Mouse (Mus musculus) hindbrain, embryonic 16.5 days (tissue): ENCODE results near the gene Aftph. TPM values are rescaled to one million over a fixed set of nuclear protein-coding genes. Genes with fewer than 3 reads are reported as not detected.
"Not testable (repeated sequence)": the region's sequence is repeated elsewhere in the genome, so short reads cannot be mapped to it uniquely, and the experiment has no call there.

Experiments used
- ATAC-seq: fragments of 200-750 bp; cut with Nextera tagmentation; 2 replicates; pipeline ENCODE4 v1.8.0; 2017; ENCODE audit warnings: moderate TSS enrichment, moderate library complexity
- H3K27ac ChIP-seq: fragments of 300-500 bp; sonication (generic); 2 replicates; pipeline ENCODE4 v1.5.1; 2014; ENCODE audit warnings: low read depth, mild to moderate bottlenecking, control low read depth, low read length, moderate library complexity
- H3K27me3 ChIP-seq: fragments of 300-500 bp; sonication (generic); replicated peaks from 2 replicates; pipeline ENCODE4 v1.6.1; 2014; ENCODE audit warnings: low read length; ENCODE audit not compliant: control insufficient read depth, insufficient read depth
- H3K36me3 ChIP-seq: fragments of 300-500 bp; sonication (generic); 2 replicates; pipeline ENCODE4 v1.6.1; 2014; ENCODE audit warnings: mild to moderate bottlenecking, low read length, moderate library complexity, mixed read lengths; ENCODE audit not compliant: control insufficient read depth, insufficient read depth
- H3K4me1 ChIP-seq: fragments of 300-500 bp; sonication (generic); 2 replicates; pipeline ENCODE4 v1.6.1; 2014; ENCODE audit warnings: low read depth, low read length; ENCODE audit not compliant: control insufficient read depth, insufficient read depth
- H3K4me2 ChIP-seq: fragments of 300-500 bp; sonication (generic); 2 replicates; pipeline ENCODE4 v1.6.1; 2014; ENCODE audit warnings: mild to moderate bottlenecking, low read length, control low read depth, moderate library complexity
- H3K4me3 ChIP-seq: fragments of 300-500 bp; sonication (generic); 2 replicates; pipeline ENCODE4 v1.5.1; 2014; ENCODE audit warnings: mild to moderate bottlenecking, low read length, control low read depth, moderate library complexity
- H3K9ac ChIP-seq: fragments of 300-500 bp; sonication (generic); 2 replicates; pipeline ENCODE4 v1.6.1; 2014; ENCODE audit warnings: low read depth, mild to moderate bottlenecking, control low read depth, low read length, moderate library complexity
- H3K9me3 ChIP-seq: fragments of 300-500 bp; sonication (generic); 2 replicates; pipeline ENCODE4 v1.6.1; 2014; ENCODE audit warnings: mild to moderate bottlenecking, low read length, moderate library complexity; ENCODE audit not compliant: control insufficient read depth
- WGBS: fragments of 180-500 bp; shearing (Covaris S2); extraction: QIAGEN DNeasy Blood & Tissue Kit; methylation state at CpG from one replicate; pipeline ENCODE4 v1.1.7; 2014; 5-methylcytosine and 5-hydroxymethylcytosine counted together
- polyA plus RNA-seq: library from polyadenylated mRNA; unstranded; fragments of >200 nt; fragmentation: Nextera tagmentation; extraction: Ambion mirVana; gene quantifications from 2 replicates; pipeline ENCODE4 v1.2.1, GENCODE M21; 2015

Gene Aftph
- polyA plus RNA-seq, 1 experiment from 2014 or later: 31.5 TPM

GRCm38 (mm10) chr11:20778861-20779563 is 37.6 kb upstream of the Aftph start:
- Histone ChIP-seq H3K9me3 (no peaks in the 10 kb centered on the region), H3K27ac (no peak overlapping the region), H3K4me2 (no peak overlapping the region), H3K4me1 (no peaks in the 10 kb centered on the region), H3K27me3 (no peaks in the 10 kb centered on the region), H3K4me3 (no peak overlapping the region), H3K9ac (no peak overlapping the region), H3K36me3 (no peaks in the 10 kb centered on the region)
- 90% methylated on average over 3 of the region's 3 CpGs for WGBS
- ATAC-seq: no peak

DNA sequence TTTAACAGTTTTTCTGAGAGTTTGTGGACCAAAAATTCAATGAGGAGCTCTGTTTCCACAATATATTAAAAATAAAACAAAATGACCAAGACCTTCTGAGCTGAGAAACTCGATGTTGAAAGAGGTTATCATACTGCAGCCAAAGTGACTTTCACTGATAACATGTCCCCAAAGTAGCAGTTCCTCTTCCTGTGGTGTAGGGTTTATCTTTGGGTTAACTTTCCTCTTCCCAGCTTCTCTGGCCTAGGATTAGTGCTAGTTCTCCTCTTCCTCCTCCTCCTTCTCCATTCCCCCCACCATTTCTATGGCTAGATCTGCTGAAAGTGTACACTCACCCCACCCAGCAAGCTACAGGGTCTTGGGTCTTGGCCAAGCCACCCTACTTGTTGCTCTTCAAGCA is 36.9 kb upstream of the Aftph start:
- Histone ChIP-seq H3K4me1 (no peaks in the 10 kb centered on the region), H3K27me3 (no peaks in the 10 kb centered on the region), H3K9ac (no peak overlapping the region), H3K4me3 (no peak overlapping the region), H3K27ac (no peak overlapping the region), H3K4me2 (no peak overlapping the region), H3K9me3 (no peaks in the 10 kb centered on the region), H3K36me3 (no peaks in the 10 kb centered on the region)
- WGBS: 70% methylated on average over 1 of the region's 1 CpGs
- ATAC-seq: no peak

DNA sequence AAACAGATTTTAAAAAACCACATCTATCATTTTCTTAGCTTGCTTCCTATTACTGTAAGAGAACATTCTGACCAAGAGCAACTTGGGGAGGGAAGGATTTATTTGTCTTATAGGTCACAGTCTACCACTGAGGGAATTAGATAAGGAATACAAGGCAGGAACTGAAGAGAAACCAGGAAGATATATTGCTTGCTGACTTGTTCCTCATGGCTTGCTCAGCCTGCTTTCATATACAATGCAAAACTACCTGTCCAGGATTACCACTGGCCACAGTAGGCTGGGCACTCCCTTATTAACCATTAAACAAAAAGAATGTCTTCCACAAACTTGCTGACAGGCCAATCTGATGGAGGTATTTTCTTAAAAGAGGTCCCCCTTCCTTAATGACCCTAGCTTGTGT is 35.3 kb upstream of the Aftph start:
- Histone ChIP-seq H3K4me2 (no peak overlapping the region), H3K9ac (no peak overlapping the region), H3K36me3 (no peaks in the 10 kb centered on the region), H3K9me3 (no peaks in the 10 kb centered on the region), H3K4me3 (no peak overlapping the region), H3K27ac (no peak overlapping the region), H3K27me3 (no peaks in the 10 kb centered on the region), H3K4me1 (no peaks in the 10 kb centered on the region)
- no peak for ATAC-seq

GRCm38 (mm10) chr11:20772642-20773041 is 31.3 kb upstream of the Aftph start:
- no peak for ATAC-seq

DNA sequence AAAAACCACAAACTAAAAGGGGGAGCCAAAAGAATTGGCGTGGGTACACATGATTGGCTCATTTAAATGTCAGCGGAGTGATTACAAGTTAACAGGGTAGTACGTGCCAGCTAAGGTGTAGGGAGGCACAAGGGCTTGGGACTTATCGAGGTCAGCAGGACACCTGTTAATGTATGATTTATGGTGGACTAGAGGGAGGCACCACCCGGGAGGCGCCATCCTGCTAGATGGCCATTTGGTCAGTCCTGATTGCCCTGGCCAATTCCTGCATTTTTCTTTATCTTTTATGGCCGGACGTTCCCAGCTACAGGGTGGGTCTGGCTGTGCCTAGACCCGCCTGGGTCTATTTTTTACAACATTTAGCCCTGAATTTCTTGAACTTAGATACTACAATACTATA is 30.4 kb upstream of the Aftph start:
- 83% methylated on average over 9 of the region's 9 CpGs for WGBS
- not testable (repeated sequence) for ATAC-seq, H3K9me3 ChIP-seq, H3K4me1 ChIP-seq, H3K27me3 ChIP-seq, H3K36me3 ChIP-seq, H3K4me2 ChIP-seq, H3K4me3 ChIP-seq, H3K27ac ChIP-seq, H3K9ac ChIP-seq

More at GRCm38 (mm10) chr11:20772642-20773041, 31.3 kb upstream of the Aftph start:
- no peaks in the 10 kb centered on the region for H3K27me3 ChIP-seq
- H3K27ac ChIP-seq: no peak overlapping the region
- H3K36me3 ChIP-seq: no peaks in the 10 kb centered on the region
- H3K9ac ChIP-seq: no peak overlapping the region
- no peak overlapping the region for H3K4me2 ChIP-seq
- no peaks in the 10 kb centered on the region for H3K4me1 ChIP-seq
- no peaks in the 10 kb centered on the region for H3K9me3 ChIP-seq
- no peak overlapping the region for H3K4me3 ChIP-seq
- 69% methylated on average over 1 of the region's 1 CpGs for WGBS

GRCm38 (mm10) chr11:20761984-20762383 is 20.6 kb upstream of the Aftph start:
- not testable (repeated sequence) for H3K9ac ChIP-seq, H3K4me3 ChIP-seq, H3K9me3 ChIP-seq, H3K4me1 ChIP-seq, ATAC-seq, H3K4me2 ChIP-seq, H3K27ac ChIP-seq, H3K36me3 ChIP-seq, H3K27me3 ChIP-seq
- WGBS: 92% methylated on average over 10 of the region's 10 CpGs

DNA sequence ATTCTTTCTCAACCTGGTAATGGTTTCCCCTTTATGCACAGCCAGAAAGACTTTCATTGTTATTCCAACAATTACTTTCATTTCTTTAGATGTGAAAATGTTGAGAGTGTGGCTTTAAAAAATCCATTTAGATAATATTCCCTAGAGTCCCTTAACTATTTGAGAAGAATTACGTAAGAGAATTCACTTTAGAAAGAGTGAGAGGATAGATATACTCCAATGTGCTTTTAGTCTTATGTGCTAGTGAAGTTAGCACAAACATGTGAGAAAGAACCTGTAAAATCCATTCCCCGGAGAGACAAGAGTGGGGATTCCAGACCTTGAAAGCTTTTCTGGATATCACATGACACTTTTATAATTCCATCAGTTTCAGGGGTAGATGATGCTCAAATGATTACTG is 9.2 kb upstream of the Aftph start:
- Histone ChIP-seq H3K36me3 (no peaks in the 10 kb centered on the region), H3K9ac (no peak overlapping the region), H3K4me2 (no peak overlapping the region), H3K9me3 (0 out of 2 replicates have a peak, but pooled peaks cover 3% of the 10 kb centered on the region), H3K4me3 (no peak overlapping the region), H3K4me1 (no peaks in the 10 kb centered on the region), H3K27ac (no peak overlapping the region), H3K27me3 (no peaks in the 10 kb centered on the region)
- no peak for ATAC-seq
- WGBS: 76% methylated on average over 2 of the region's 2 CpGs

- Histone ChIP-seq H3K4me3 (no peak overlapping the region), H3K9ac (no peak overlapping the region), H3K4me1 (peaks cover 4% of the 10 kb centered on the region; the same call in 1 of the 2 replicates), H3K9me3 (no peaks in the 10 kb centered on the region), H3K36me3 (no peaks in the 10 kb centered on the region), H3K27me3 (no peaks in the 10 kb centered on the region), H3K4me2 (no peak overlapping the region), H3K27ac (no peak overlapping the region)
- ATAC-seq: no peak
Observed at GRCm38 (mm10) chr11:20743353-20743752, 2.0 kb upstream of the Aftph start.

DNA sequence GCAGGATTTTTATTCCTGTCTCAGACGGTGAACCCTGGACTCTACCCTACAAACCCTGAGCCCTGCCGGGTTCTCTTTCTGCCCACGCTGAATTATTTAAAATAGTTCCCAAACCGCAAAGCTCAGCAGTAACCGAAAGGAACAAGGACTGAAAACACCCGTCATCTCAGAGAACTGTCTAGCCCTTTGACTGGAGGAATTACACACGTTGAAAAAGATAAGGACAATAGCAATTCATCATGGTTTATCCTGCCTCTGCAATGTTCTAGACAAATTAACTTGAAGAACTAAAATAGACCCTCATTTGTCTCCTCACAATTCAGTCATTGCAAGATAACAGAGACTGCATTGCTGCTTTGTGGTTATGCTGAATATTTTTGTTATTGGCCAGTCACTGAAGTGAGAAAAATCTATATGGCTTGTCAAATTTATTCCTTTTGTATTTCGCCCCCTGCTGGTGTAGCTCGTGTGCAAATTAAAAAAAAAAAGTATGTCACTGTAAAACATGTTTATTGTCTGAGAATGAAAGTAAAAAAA is 1.0 kb upstream of the Aftph start:
- H3K9ac ChIP-seq: peak overlapping the region; percentile 54
- H3K27me3 ChIP-seq: no peaks in the 10 kb centered on the region
- peaks cover 4% of the 10 kb centered on the region; the same call in 1 of the 2 replicates for H3K4me1 ChIP-seq
- 1% methylated on average over 9 of the region's 9 CpGs for WGBS
- peak overlapping the region; percentile 89 for H3K27ac ChIP-seq
- peak; percentile 1; the same call in 1 of the 2 replicates for ATAC-seq
- peak overlapping the region; percentile 100 for H3K4me3 ChIP-seq
- H3K36me3 ChIP-seq: no peaks in the 10 kb centered on the region
- H3K9me3 ChIP-seq: no peaks in the 10 kb centered on the region
- H3K4me2 ChIP-seq: peak overlapping the region; percentile 81
